Mouse (Mus musculus) regulatory T cell (primary cell): ENCODE results near the gene Abcb9.

Experiments used
- in situ Hi-C: fragments of 300-600 bp; cut with MboI, MseI; formaldehyde crosslinking; loops from one replicate; pipeline ENCODE4 v1.15.1; 2025; ENCODE audit warnings: high pct_unique_total_duplicates

The Abcb9 gene

GRCm38 (mm10) chr5:124095596-124096232, at the start of gene Abcb9:
Gene Abcb9 (minus strand): TSS chr5:124095798.
- in situ Hi-C loops: no loop called here

- in situ Hi-C loops: no loop called here
Observed at GRCm38 (mm10) chr5:124138066-124138465, 42.5 kb upstream of the Abcb9 start.

- in situ Hi-C loops: no loop called here
Observed at GRCm38 (mm10) chr5:124134261-124134660, 38.7 kb upstream of the Abcb9 start.

GRCm38 (mm10) chr5:124125093-124125492, 29.5 kb upstream of the Abcb9 start:
- in situ Hi-C loops: no loop called here

GRCm38 (mm10) chr5:124122357-124122756, 26.8 kb upstream of the Abcb9 start:
- in situ Hi-C loops: no loop called here

- in situ Hi-C loops: loop anchor here (10.0 kb wide), 1 partner anchor 984 kb away; the partner anchor contains the start of gene Rhof
Observed at GRCm38 (mm10) chr5:124119204-124119603, 23.6 kb upstream of the Abcb9 start.

GRCm38 (mm10) chr5:124115990-124116845, 20.6 kb upstream of the Abcb9 start, which contains the start of gene Arl6ip4:
Gene Arl6ip4 (plus strand): TSS chr5:124116089.
- in situ Hi-C loops: loop anchor here (10.0 kb wide), 1 partner anchor 981 kb away; the partner anchor contains the start of gene Rhof

- in situ Hi-C loops: loop anchor here (10.0 kb wide), 1 partner anchor 981 kb away; the partner anchor contains the start of gene Rhof
Observed at GRCm38 (mm10) chr5:124115531-124115930, 19.9 kb upstream of the Abcb9 start.

- in situ Hi-C loops: loop anchor here (5.0 to 10.0 kb wide), 2 partner anchors 37 to 980 kb away; partner anchors contain the start of gene Rhof
Observed at GRCm38 (mm10) chr5:124114276-124115025, 18.9 kb upstream of the Abcb9 start.

- in situ Hi-C loops: loop anchor here (5.0 to 10.0 kb wide), 2 partner anchors 36 to 978 kb away; partner anchors contain the start of gene Rhof
Observed at GRCm38 (mm10) chr5:124113030-124113429, 17.4 kb upstream of the Abcb9 start.

- in situ Hi-C loops: loop anchor here (5.0 to 10.0 kb wide), 2 partner anchors 35 to 978 kb away; partner anchors contain the start of gene Rhof
Observed at GRCm38 (mm10) chr5:124112531-124112930, 16.9 kb upstream of the Abcb9 start.

GRCm38 (mm10) chr5:124111742-124112497, 16.3 kb upstream of the Abcb9 start, which contains the start of gene Ogfod2:
Gene Ogfod2 (plus strand): TSS chr5:124112297.
- in situ Hi-C loops: loop anchor here (5.0 to 10.0 kb wide), 2 partner anchors 35 to 977 kb away; partner anchors contain the start of gene Rhof

- in situ Hi-C loops: loop anchor here (5.0 to 10.0 kb wide), 2 partner anchors 34 to 976 kb away; partner anchors contain the start of gene Rhof
Observed at GRCm38 (mm10) chr5:124111077-124111741, 15.6 kb upstream of the Abcb9 start.

GRCm38 (mm10) chr5:124103552-124103951, 8.0 kb upstream of the Abcb9 start:
- in situ Hi-C loops: no loop called here

GRCm38 (mm10) chr5:124103020-124103419, 7.4 kb upstream of the Abcb9 start:
- in situ Hi-C loops: no loop called here

- in situ Hi-C loops: no loop called here
Observed at GRCm38 (mm10) chr5:124102326-124102725, 6.7 kb upstream of the Abcb9 start.

GRCm38 (mm10) chr5:124100128-124101044, 4.8 kb upstream of the Abcb9 start:
- in situ Hi-C loops: no loop called here

GRCm38 (mm10) chr5:124098923-124099322, 3.3 kb upstream of the Abcb9 start:
- in situ Hi-C loops: no loop called here

GRCm38 (mm10) chr5:124095077-124095581, 469 bp downstream of the Abcb9 start:
- in situ Hi-C loops: no loop called here
